Mouse (Mus musculus): ENCODE measurements around the gene Cldn15. TPM values are rescaled to one million over a fixed set of nuclear protein-coding genes. Genes with fewer than 3 reads are reported as not detected.
A peak's percentile ranks its signal among the peaks of the same experiment; 100 is the strongest.

Cldn15 gene
- total RNA-seq, 2 experiments from 2014 or later = 11.3 to 15.9 TPM

GRCm38 (mm10) chr5:136982338-136982930 is 16.0 kb downstream of the Cldn15 start:
- peak in 1 of 2 experiments; percentile 72 for DNase-seq

GRCm38 (mm10) chr5:136984828-136985227 is 18.4 kb downstream of the Cldn15 start:
- DNase-seq = peak in 1 of 2 experiments; percentile 28

- DNase-seq = peak; percentile 96 to 97
Measured at GRCm38 (mm10) chr5:136986695-136987137, 20.3 kb downstream of the Cldn15 start, which contains the start of gene Plod3. Plod3 (plus strand) TSS chr5:136987019.

DNA sequence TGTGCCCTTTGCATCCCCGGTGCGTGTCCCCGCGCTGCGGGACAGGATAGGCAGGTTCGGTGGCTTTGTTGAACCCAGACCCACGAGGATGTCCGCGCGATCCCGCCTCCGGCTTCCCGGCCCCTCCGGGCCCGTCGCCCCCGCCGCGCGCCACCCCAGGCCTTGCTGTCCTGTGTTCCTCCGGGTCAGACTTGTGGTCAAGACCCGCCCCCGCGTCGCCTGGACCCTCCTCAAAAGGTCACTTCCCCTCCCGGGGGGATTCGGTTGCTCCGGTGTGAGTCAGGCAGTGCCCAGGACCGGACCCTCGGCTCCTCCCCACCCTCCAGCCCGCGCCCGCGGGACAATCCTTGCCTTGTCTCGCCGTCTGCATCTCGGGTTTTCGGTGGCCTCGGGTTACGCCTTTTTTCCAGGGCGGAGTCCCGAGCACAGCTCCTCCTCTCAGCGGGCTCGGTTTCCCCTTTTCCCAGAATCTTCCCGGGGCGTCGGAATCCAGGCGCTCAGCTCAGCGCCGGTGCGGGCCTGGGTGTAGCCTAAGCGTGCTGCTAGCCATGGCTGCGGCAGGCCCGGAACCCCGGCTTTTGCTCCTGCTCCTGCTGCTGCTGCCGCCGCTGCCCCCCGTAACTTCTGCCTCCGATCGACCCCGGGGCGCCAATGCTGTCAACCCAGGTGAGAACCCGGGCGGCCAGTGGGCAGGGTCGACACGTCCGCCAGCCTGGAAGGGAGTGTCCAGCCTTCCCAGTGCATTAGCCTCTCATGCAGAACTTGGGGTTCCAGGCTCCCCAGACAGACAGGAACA is 20.9 kb downstream of the Cldn15 start:
- peak; percentile 86 to 87 for DNase-seq

DNA sequence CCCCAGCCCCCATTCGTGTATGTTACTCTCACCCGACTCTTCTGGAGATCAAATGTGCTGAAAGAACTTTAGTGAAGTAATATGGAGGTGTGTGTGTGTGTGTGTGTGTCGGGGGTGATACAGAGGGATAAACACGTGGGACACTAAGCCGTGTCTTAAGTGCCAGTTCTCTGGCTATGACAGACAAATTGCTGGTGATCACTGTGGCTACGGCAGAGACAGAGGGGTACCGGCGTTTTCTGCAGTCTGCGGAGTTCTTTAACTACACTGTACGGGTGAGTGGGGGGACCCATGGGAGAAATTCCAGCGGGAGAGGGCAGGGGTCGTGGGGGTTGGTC is 21.5 kb downstream of the Cldn15 start, which contains the start of gene Znhit1:
Znhit1 (minus strand) TSS at position 88 of the 338 bp plus-strand sequence.
- DNase-seq = no peak

DNA sequence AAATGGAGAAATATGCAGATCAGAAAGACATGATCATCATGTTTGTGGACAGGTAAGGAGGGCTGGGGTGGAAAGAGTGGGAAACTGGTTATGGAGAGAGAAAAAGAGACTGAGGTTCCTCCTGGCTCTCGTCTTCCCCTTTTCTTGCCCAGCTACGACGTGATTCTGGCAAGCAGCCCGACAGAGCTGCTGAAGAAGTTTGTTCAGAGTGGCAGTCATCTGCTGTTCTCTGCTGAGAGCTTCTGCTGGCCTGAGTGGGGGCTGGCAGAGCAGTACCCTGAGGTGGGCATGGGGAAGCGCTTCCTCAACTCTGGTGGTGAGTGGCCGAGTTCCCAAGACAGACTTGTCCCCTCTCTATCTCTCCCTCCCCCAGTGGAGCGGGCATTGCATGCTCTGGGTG is 22.0 kb downstream of the Cldn15 start:
- peak in 1 of 2 experiments; percentile 39 for DNase-seq

DNA sequence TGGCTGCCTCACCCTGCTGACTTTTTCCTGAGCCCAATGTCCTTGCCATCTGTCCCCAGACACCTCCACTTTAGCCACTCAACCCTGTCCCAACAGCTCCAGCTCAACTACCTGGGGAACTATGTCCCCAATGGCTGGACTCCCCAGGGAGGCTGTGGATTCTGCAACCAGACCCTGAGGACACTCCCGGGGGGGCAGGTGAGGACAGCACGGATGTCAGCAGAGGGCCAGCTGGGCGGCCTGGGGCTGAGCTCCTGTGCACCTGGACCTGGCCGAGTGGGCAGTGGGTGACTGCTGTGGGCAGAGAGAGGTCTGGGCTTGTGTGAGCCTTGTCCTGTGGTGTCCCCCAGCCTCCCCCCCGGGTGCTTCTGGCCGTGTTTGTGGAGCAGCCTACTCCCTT is 23.4 kb downstream of the Cldn15 start:
- no peak for DNase-seq

GRCm38 (mm10) chr5:136999449-136999848 is 33.0 kb downstream of the Cldn15 start:
- DNase-seq = no peak

DNA sequence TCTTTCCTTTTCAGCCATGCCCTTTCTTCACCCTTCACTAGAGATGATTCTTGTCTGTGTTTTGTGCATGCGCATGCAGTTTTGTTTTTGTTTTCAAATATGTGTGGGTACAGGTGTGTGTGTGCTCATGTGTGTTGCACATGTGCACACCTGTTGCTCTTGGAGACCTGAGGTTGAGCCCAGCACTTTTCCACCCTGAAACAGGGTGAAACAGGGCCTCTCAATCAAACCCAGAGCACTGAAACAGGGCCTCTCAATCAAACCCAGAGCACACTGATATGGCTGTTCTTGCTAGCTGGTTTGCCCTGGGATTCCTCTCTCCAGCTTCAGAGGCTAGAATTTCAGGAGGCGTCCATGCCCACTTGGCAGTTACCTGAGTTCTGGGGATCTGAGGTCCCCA is 34.2 kb downstream of the Cldn15 start:
- no peak for DNase-seq

DNA sequence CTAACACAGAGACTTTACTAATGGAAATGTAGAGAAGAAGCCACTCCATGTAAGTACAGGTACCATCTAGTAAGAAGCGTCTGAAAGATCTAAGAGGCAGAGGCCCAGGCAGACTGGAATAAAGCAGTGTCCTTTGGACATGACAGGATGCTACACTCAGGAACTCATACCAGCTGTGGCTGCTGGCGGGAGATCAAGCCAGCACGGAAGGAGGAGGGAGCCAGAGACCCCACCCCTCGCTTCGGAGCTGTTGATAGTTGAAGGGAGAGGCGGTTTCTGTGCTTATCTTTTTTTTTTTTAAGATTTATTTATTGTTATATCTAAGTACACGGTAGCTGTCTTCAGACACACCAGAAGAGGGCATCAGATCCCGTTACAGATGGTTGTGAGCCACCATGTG is 40.9 kb downstream of the Cldn15 start:
- DNase-seq = no peak

GRCm38 (mm10) chr5:137009988-137010387 is 43.6 kb downstream of the Cldn15 start:
- DNase-seq = peak; percentile 71 to 75

- peak; percentile 58 to 61 for DNase-seq
Measured at GRCm38 (mm10) chr5:137012401-137012950, 46.1 kb downstream of the Cldn15 start.

GRCm38 (mm10) chr5:137015913-137016312 is 49.5 kb downstream of the Cldn15 start:
- peak; percentile 66 to 68 for DNase-seq

DNA sequence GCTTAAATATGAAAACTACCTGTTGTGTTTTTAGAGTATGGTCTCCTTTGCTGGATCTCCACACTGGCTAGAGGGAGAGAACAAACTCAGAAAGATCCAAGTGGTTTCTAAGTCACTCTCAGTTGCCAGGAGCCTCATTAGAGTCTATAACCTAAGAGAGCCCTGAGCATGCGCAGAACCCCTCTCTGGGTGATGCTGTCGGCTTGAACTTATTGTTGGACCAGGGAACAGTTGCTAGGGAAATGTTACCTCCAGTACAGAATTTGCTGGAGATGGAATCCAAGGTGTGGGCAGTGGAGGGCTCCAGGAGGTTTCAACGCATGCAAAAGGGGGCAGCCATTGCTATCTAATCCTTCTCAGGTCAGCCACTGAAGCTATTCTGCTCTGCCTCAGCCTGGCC is 57.9 kb downstream of the Cldn15 start:
- no peak for DNase-seq

- peak; percentile 85 to 88 for DNase-seq
Measured at GRCm38 (mm10) chr5:137025132-137025531, 58.7 kb downstream of the Cldn15 start.

Small RNA genes within 50 kb of the gene (microRNA-seq; reads per million reads assigned to microRNA genes)
- 30.4 reads per million, percentile 38 among the genes with 10 or more reads in this experiment for gene Mir702

Other genes with a start within 250 kb of the Cldn15 start
- under 1 TPM; 0.26 to 0.43 TPM for gene Col26a1, start 83.4 kb upstream of the Cldn15 start, total RNA-seq (2021)
- 10 to 100 TPM; 31.9 to 39.4 TPM for gene Ift22, start 58.5 kb upstream of the Cldn15 start, total RNA-seq (2021)
- 100 to 1,000 TPM; 200 to 208 TPM for gene Fis1, start 13.3 kb upstream of the Cldn15 start, total RNA-seq (2021)
- gene Plod3, start 20.4 kb downstream of the Cldn15 start, total RNA-seq (2021) = 10 to 100 TPM; 67.5 to 78.8 TPM
- gene Znhit1, start 21.4 kb downstream of the Cldn15 start, total RNA-seq (2021) = 10 to 100 TPM; 84.0 to 97.9 TPM
- gene Vgf, start 59.8 kb downstream of the Cldn15 start, total RNA-seq (2021) = 10 to 100 TPM in 1 of 2 experiments, 1 to 10 TPM in 1; 8.8 to 71.5 TPM
- gene Ap1s1, start 79.5 kb downstream of the Cldn15 start, total RNA-seq (2021) = 10 to 100 TPM; 91.3 to 93.7 TPM
- 10 to 100 TPM in 1 of 2 experiments, 1 to 10 TPM in 1; 3.5 to 11.2 TPM for gene Serpine1, start 105.7 kb downstream of the Cldn15 start, total RNA-seq (2021)
- 10 to 100 TPM; 40.9 to 44.8 TPM for gene Trim56, start 149.6 kb downstream of the Cldn15 start, total RNA-seq (2021)
- not detected for gene Muc3, start 182.7 kb downstream of the Cldn15 start, total RNA-seq (2021)
- gene Muc3a, start 245.8 kb downstream of the Cldn15 start, total RNA-seq (2021) = under 1 TPM in 1 of 2 experiments, not detected in 1; 0.17 TPM

Data from adrenal gland, postnatal 36 days (tissue).